Mouse (Mus musculus): Measurements from ENCODE around the gene Apol8.

- TF ChIP-seq CTCF (IDR thresholded peaks at IDR 0.05; ENCODE audit: low read depth), result no peak; the same call in 1 of the 2 replicates
- no peak for TF ChIP-seq EP300 (IDR thresholded peaks at IDR 0.05; ENCODE audit: low read depth)
Observed at GRCm38 (mm10) chr15:77797609-77798411, 41.0 kb upstream of the Apol8 start.
